Mouse (Mus musculus) embryonic facial prominence, embryonic 10.5 days (tissue): Measurements from ENCODE around the gene Cdc42. TPM values are rescaled to one million over a fixed set of nuclear protein-coding genes. Genes with fewer than 3 reads are reported as not detected.
A peak's percentile ranks its signal among the peaks of the same experiment; 100 is the strongest.

ENCODE experiments used
- DNase-seq: peaks from one replicate; pipeline ENCODE4 v3.0.0-alpha.2; 2017; ENCODE audit warnings: low spot score
- H3K27ac ChIP-seq: fragments of 300-500 bp; sonication (generic); replicated peaks from 2 replicates; pipeline ENCODE4 v1.5.1; 2016; ENCODE audit warnings: mild to moderate bottlenecking
- H3K27me3 ChIP-seq: fragments of 300-500 bp; sonication (generic); replicated peaks from 2 replicates; pipeline ENCODE4 v1.6.1; 2016; ENCODE audit warnings: low read depth, mild to moderate bottlenecking; ENCODE audit not compliant: poor library complexity, severe bottlenecking
- H3K36me3 ChIP-seq: fragments of 300-500 bp; sonication (generic); replicated peaks from 2 replicates; pipeline ENCODE4 v1.6.1; 2016; ENCODE audit warnings: mild to moderate bottlenecking, moderate library complexity
- H3K4me1 ChIP-seq: fragments of 300-500 bp; sonication (generic); 2 replicates; pipeline ENCODE4 v1.6.1; 2016
- H3K4me3 ChIP-seq: fragments of 300-500 bp; sonication (generic); 2 replicates; pipeline ENCODE4 v1.5.1; 2016; ENCODE audit warnings: mild to moderate bottlenecking, moderate library complexity
- H3K9me3 ChIP-seq: fragments of 300-500 bp; sonication (generic); 2 replicates; pipeline ENCODE4 v1.6.1; 2016; ENCODE audit warnings: mild to moderate bottlenecking
- WGBS: fragments of 180-500 bp; shearing (Covaris S2); methylation state at CpG from one replicate; pipeline ENCODE4 v1.1.7; 2016; 5-methylcytosine and 5-hydroxymethylcytosine counted together
- polyA plus RNA-seq: library from polyadenylated mRNA; unstranded; fragments of >200 nt; fragmentation: Nextera tagmentation; extraction: Ambion mirVana; gene quantifications from 2 replicates; pipeline ENCODE4 v1.2.1, GENCODE M21; 2016

Cdc42 gene
- polyA plus RNA-seq, 1 experiment from 2014 or later: 585 TPM

DNA sequence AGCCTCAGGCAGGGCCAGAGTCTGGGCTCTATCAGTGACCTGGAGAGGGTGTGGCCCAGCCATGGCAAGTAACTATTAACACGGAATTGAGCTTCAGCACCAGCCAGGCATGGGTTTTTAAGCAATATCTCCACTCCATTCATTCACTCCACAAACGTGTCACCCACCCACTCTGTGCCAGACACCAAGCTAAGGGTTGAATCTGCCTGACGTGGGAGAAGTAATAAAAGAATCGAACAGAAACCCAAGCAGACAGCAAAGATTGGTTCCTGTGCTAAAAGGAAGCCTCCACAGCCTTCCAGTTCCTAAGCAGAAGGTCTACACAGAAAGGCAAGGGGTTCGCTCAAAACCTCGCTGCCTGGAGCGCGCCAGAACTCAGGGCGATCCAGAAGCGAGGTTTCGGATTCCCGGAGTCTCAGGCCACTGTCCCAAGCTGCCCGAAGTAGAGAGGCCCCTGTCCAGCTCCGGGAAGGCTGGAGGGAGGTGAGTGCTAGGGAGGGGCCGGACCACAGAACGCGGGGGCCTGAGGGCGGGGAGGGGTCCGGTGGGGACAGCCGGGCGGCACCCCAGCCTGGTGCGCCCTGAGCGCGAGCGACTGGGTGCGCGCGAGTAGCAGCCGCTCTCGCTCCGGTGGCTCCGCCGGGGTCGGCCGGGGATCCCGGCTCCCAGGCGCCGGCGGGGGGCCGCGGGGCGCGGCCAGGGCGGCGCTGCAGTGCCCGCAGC, 80.9 kb downstream of the Cdc42 start:
- peaks cover 84% of the 10 kb centered on the region for H3K27me3 ChIP-seq
- 2% methylated on average over 46 of the region's 46 CpGs for WGBS
- H3K36me3 ChIP-seq: no peaks in the 10 kb centered on the region
- peaks cover 53% of the 10 kb centered on the region for H3K4me1 ChIP-seq
- no peak for DNase-seq
- no peaks in the 10 kb centered on the region for H3K9me3 ChIP-seq
- peak overlapping the region; percentile 66 for H3K4me3 ChIP-seq
- H3K27ac ChIP-seq: peak overlapping the region; percentile 65

DNA sequence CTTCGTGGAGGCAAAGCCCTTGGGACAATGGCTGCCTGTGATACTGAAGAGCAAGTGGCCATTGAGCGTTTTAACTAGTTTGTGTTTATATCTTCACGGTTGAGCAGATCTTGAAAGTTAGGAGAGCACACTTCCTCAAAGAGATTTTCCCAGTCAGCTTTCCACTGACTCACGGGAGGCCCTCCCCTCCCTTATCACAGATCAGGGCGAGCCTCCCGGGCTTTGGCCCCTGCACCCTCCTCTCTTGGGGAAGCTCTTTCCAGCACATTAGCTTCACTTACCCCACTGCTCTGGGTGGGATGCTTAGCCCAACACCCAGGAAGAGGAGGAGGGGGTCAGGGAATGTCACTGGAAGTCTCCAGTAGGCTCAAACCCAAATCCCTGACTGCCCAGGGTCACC, 83.2 kb downstream of the Cdc42 start:
- no peaks in the 10 kb centered on the region for H3K9me3 ChIP-seq
- H3K4me3 ChIP-seq: no peak overlapping the region
- 2% methylated on average over 6 of the region's 6 CpGs for WGBS
- peaks cover 45% of the 10 kb centered on the region for H3K4me1 ChIP-seq
- H3K27ac ChIP-seq: no peak overlapping the region
- DNase-seq: no peak
- peaks cover 61% of the 10 kb centered on the region for H3K27me3 ChIP-seq
- no peaks in the 10 kb centered on the region for H3K36me3 ChIP-seq

GRCm38 (mm10) chr4:137271856-137272255, 85.7 kb downstream of the Cdc42 start:
- Histone ChIP-seq H3K4me3 (no peak overlapping the region), H3K9me3 (no peaks in the 10 kb centered on the region), H3K27ac (no peak overlapping the region), H3K27me3 (peaks cover 37% of the 10 kb centered on the region), H3K4me1 (peaks cover 23% of the 10 kb centered on the region), H3K36me3 (no peaks in the 10 kb centered on the region)
- no peak for DNase-seq
- WGBS: 79% methylated on average over 8 of the region's 8 CpGs

Other genes starting within 250 kb of the Cdc42 start
- gene Wnt4, start 80.2 kb downstream of the Cdc42 start, polyA plus RNA-seq: 1.2 and 1.5 TPM in 2 replicates
- not detected in 2 replicates for gene Cela3a, start 52.1 kb upstream of the Cdc42 start, polyA plus RNA-seq
- gene Cela3b, start 72.8 kb upstream of the Cdc42 start, polyA plus RNA-seq: not detected in 2 replicates
- gene 1700013G24Rik, start 95.6 kb upstream of the Cdc42 start, polyA plus RNA-seq: not detected in 2 replicates
- 17.4 and 19.6 TPM in 2 replicates for gene Hspg2, start 111.0 kb upstream of the Cdc42 start, polyA plus RNA-seq
- 0.55 TPM in 1 of 2 replicates, not detected in the other for gene Ldlrad2, start 216.8 kb upstream of the Cdc42 start, polyA plus RNA-seq
- 79.1 and 81.7 TPM in 2 replicates for gene Usp48, start 236.0 kb upstream of the Cdc42 start, polyA plus RNA-seq